Mouse (Mus musculus): ENCODE results near the gene Fars2. TPM values are rescaled to one million over a fixed set of nuclear protein-coding genes. Genes with fewer than 3 reads are reported as not detected.

Fars2 gene
- polyA plus RNA-seq, 1 experiment from 2014 or later: 22.3 TPM

DNA sequence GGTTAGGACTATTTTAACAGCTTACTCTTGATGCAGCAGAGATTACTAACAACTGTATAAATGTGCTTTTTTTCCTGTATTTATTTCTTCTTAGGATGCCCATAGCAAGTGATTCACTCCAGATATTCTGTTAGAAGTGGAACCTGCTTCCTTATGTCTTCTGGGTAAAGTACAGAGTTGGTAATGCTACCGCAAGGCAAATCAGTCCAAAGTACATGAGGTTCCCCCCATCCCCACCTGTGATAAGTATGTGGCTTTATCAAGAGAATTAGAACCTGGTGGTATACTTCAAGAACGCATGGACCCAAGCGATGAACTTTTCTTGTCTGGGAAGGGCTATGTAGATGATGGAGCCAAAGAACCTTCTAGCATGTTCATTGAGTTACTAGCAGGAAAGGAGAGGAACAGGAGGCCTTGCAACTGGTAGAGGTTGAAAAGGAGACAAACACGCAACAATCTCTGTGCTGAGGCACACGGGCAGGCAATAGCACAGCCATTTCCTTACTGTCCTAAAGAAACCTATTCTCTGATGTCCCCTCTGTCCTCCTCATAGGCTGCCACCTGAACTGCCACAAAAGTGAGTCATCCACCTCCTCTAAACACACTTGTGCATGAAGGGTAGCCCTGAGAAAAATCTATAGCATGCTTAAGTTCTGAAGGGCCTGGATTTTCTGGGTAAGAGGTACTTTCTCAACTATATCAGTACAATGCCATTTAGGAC lies 603.2 kb downstream of the Fars2 start:
- 88% methylated on average over 5 of the region's 5 CpGs for WGBS
- Histone ChIP-seq H3K4me3 (ENCODE audit: low read depth, low read length) (no peak overlapping the region), H3K27me3 (ENCODE audit: control insufficient read depth, insufficient read depth, low read length) (peaks cover 38% of the 10 kb centered on the region), H3K27ac (ENCODE audit: low read depth, low read length) (no peak overlapping the region), H3K9me3 (ENCODE audit: control insufficient read depth, low read length) (no peaks in the 10 kb centered on the region), H3K36me3 (ENCODE audit: control insufficient read depth, insufficient read depth, low read length) (no peaks in the 10 kb centered on the region), H3K4me1 (ENCODE audit: control insufficient read depth, insufficient read depth, low read length) (peaks cover 6% of the 10 kb centered on the region; the same call in 1 of the 2 replicates), H3K4me2 (ENCODE audit: low read depth) (no peak overlapping the region), H3K9ac (ENCODE audit: low read length) (no peak overlapping the region)
- ATAC-seq (ENCODE audit: insufficient read depth, low FRiP score, low TSS enrichment) (no peak), DNase-seq (ENCODE audit: low spot score) (no peak)

DNA sequence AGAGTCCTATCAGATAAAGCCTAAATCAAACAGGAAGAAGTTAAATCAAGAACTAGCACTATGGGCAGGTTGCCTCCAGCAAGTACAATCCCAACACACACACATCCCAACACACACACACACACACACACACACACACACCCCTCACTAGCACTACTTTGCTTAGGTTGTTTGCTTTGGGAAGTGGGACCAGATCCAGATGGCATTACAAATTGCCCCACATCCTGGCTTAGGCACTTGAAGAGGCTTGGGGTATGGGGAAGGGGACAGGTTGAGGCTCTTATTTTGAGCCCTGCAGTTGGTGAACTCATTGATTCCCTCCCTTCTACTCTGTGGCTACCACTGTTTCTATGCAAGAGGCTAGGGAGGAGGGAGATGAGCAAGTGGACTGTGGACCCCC lies 605.1 kb downstream of the Fars2 start:
- H3K27me3 ChIP-seq (ENCODE audit: control insufficient read depth, insufficient read depth, low read length): peaks cover 54% of the 10 kb centered on the region
- H3K27ac ChIP-seq (ENCODE audit: low read depth, low read length): no peak overlapping the region

DNA sequence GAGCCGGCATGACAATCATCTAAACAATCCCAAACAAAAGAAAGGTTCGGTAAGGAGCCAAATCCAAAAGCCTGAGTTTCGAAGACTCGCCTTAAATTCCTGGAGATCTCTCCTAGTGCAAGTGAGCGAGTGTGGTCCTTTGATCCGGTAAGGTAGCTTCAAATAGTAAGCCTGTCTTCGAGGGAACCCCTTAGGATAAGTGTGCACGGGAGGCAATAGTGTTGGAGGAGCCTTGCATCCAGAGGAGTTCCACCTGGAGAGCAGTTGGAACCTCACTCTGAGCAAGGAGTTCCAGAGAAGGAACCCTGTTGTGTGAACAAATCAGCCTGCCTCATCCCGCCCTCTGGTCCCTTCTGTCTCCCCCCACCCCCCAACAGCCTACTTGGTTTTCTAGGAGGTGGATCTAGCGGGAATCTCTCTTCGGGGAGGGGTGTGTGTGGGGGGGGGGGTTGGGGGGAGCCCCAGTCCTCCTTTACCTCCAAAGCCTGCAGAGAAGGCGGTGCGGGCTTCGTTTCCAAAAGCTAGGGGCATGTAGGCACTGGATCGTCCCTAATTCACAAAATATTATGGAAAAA lies 606.6 kb downstream of the Fars2 start:
- Histone ChIP-seq H3K9me3 (ENCODE audit: control insufficient read depth, low read length) (no peaks in the 10 kb centered on the region), H3K27ac (ENCODE audit: low read depth, low read length) (peak overlapping the region; percentile 15; the same call in 1 of the 2 replicates), H3K36me3 (ENCODE audit: control insufficient read depth, insufficient read depth, low read length) (no peaks in the 10 kb centered on the region), H3K4me2 (ENCODE audit: low read depth) (peak overlapping the region; percentile 37; the same call in 1 of the 2 replicates), H3K9ac (ENCODE audit: low read length) (no peak overlapping the region), H3K4me3 (ENCODE audit: low read depth, low read length) (no peak overlapping the region), H3K27me3 (ENCODE audit: control insufficient read depth, insufficient read depth, low read length) (peaks cover 68% of the 10 kb centered on the region), H3K4me1 (ENCODE audit: control insufficient read depth, insufficient read depth, low read length) (peaks cover 18% of the 10 kb centered on the region)
- DNase-seq (ENCODE audit: low spot score): no peak
- ATAC-seq (ENCODE audit: insufficient read depth, low FRiP score, low TSS enrichment): 0 out of 2 replicates have a peak, but pooled peaks have one; percentile 3
- under 1% methylated on average over 15 of the region's 15 CpGs for WGBS

More for the DNA sequence above, 605.1 kb downstream of the Fars2 start:
- Histone ChIP-seq H3K4me2 (ENCODE audit: low read depth) (no peak overlapping the region), H3K9ac (ENCODE audit: low read length) (no peak overlapping the region), H3K4me3 (ENCODE audit: low read depth, low read length) (no peak overlapping the region), H3K36me3 (ENCODE audit: control insufficient read depth, insufficient read depth, low read length) (no peaks in the 10 kb centered on the region), H3K4me1 (ENCODE audit: control insufficient read depth, insufficient read depth, low read length) (peaks cover 15% of the 10 kb centered on the region), H3K9me3 (ENCODE audit: control insufficient read depth, low read length) (no peaks in the 10 kb centered on the region)
- DNase-seq (ENCODE audit: low spot score): no peak
- no peak for ATAC-seq (ENCODE audit: insufficient read depth, low FRiP score, low TSS enrichment)

DNA sequence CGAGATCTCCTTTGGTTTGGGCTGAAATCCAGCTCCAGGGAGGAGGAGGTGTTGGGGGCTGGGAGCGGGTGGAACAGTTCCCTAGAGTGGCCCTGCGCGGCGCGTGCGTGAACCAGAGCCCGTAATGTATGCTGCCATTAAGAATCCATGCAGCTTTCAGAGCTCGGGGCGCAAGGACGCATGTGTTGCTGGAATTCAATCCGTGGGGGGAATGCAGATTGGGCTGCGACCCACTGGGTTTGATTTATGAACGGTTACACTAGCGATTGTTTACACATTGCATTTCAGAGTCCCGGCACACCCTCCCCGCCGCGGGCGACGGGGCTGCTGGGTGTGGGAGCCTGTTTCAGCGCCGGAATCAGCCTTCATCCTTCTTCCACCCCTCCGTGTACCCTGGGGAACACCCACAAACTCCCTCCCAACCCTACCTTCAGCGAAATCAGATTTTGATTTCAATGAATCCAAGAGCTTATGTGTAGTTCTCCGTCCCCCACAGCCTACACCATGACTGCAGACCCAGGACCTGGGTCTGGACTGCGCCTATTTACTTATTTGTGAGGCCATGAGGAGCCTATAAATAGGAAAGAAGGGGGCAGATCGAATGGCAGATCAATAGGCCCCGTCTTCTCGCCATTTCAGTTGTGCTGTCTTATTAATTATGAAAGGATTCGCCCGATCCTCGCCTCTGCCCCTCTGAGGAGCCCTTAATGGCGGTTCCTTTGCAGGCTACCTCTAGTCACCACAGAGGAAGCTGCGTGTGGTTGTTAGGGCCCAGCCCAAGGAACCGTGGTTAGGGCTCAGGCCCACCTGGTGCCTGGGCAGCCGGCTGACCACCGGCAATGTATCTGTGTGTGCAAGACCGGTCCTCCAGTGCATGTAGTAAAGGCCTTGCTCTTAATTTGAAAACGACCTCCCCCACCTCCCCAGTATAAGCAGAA lies 607.6 kb downstream of the Fars2 start:
- ATAC-seq (ENCODE audit: insufficient read depth, low FRiP score, low TSS enrichment) (peak; percentile 72), DNase-seq (ENCODE audit: low spot score) (peak; percentile 82)
- Histone ChIP-seq H3K4me2 (ENCODE audit: low read depth) (peak overlapping the region; percentile 37), H3K27me3 (ENCODE audit: control insufficient read depth, insufficient read depth, low read length) (peaks cover 78% of the 10 kb centered on the region), H3K9me3 (ENCODE audit: control insufficient read depth, low read length) (no peaks in the 10 kb centered on the region), H3K4me3 (ENCODE audit: low read depth, low read length) (peak overlapping the region; percentile 11; the same call in 1 of the 2 replicates), H3K27ac (ENCODE audit: low read depth, low read length) (peak overlapping the region; percentile 39), H3K36me3 (ENCODE audit: control insufficient read depth, insufficient read depth, low read length) (no peaks in the 10 kb centered on the region), H3K4me1 (ENCODE audit: control insufficient read depth, insufficient read depth, low read length) (peaks cover 18% of the 10 kb centered on the region), H3K9ac (ENCODE audit: low read length) (0 out of 2 replicates have a peak overlapping the region, but pooled peaks have one; percentile 3)
- under 1% methylated on average over 40 of the region's 40 CpGs for WGBS

DNA sequence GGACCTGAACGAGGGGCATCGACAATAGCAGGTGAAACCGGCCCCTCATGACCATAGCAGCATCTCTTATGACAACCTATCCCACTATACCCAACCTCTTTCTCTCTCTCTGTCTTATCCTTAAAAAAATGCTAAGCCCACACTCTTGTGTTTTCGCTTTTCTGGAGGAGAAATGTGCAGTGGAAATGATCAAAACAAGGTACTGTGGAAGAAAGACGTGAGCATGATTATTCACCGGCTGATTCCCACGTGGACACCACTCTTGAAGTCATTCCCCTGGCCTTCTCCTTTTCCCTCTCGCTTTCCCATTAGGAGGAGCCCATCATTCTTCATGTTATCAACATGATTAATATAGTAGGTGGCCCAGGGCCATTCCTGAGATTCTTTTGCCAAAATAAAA lies 608.7 kb downstream of the Fars2 start:
- Histone ChIP-seq H3K4me3 (ENCODE audit: low read depth, low read length) (no peak overlapping the region), H3K27ac (ENCODE audit: low read depth, low read length) (0 out of 2 replicates have a peak overlapping the region, but pooled peaks have one; percentile 35), H3K4me2 (ENCODE audit: low read depth) (no peak overlapping the region), H3K9me3 (ENCODE audit: control insufficient read depth, low read length) (no peaks in the 10 kb centered on the region), H3K4me1 (ENCODE audit: control insufficient read depth, insufficient read depth, low read length) (peaks cover 18% of the 10 kb centered on the region), H3K9ac (ENCODE audit: low read length) (no peak overlapping the region), H3K36me3 (ENCODE audit: control insufficient read depth, insufficient read depth, low read length) (no peaks in the 10 kb centered on the region), H3K27me3 (ENCODE audit: control insufficient read depth, insufficient read depth, low read length) (peaks cover 88% of the 10 kb centered on the region)
- DNase-seq (ENCODE audit: low spot score): peak; percentile 33
- no peak for ATAC-seq (ENCODE audit: insufficient read depth, low FRiP score, low TSS enrichment)
- 1% methylated on average over 8 of the region's 8 CpGs for WGBS

DNA sequence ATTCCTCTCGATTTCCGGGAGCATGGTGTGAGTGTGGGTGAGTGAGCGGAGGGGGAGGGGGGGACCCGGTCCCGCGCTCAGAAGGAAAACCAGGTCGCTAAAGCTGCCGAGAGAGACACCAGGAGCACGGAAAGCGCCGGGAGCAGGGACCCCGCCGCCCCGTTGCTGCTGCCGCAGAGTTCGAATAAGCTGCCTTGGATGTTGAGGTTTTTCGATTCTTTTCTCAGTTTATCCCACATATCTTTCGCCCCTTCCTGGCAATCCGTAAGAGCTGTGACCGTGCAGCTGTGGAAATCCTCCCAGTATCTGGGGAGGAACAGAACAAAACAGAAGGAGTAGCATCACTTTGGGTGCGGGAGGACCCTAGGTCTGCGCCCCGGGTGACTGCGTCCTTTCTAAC lies 609.3 kb downstream of the Fars2 start:
- Histone ChIP-seq H3K9me3 (ENCODE audit: control insufficient read depth, low read length) (no peaks in the 10 kb centered on the region), H3K27ac (ENCODE audit: low read depth, low read length) (peak overlapping the region; percentile 85), H3K4me3 (ENCODE audit: low read depth, low read length) (peak overlapping the region; percentile 34), H3K4me1 (ENCODE audit: control insufficient read depth, insufficient read depth, low read length) (peaks cover 18% of the 10 kb centered on the region), H3K4me2 (ENCODE audit: low read depth) (peak overlapping the region; percentile 55), H3K27me3 (ENCODE audit: control insufficient read depth, insufficient read depth, low read length) (peaks cover 94% of the 10 kb centered on the region), H3K36me3 (ENCODE audit: control insufficient read depth, insufficient read depth, low read length) (no peaks in the 10 kb centered on the region), H3K9ac (ENCODE audit: low read length) (peak overlapping the region; percentile 54)
- DNase-seq (ENCODE audit: low spot score): peak; percentile 63
- under 1% methylated on average over 20 of the region's 24 CpGs for WGBS
- no peak for ATAC-seq (ENCODE audit: insufficient read depth, low FRiP score, low TSS enrichment)

DNA sequence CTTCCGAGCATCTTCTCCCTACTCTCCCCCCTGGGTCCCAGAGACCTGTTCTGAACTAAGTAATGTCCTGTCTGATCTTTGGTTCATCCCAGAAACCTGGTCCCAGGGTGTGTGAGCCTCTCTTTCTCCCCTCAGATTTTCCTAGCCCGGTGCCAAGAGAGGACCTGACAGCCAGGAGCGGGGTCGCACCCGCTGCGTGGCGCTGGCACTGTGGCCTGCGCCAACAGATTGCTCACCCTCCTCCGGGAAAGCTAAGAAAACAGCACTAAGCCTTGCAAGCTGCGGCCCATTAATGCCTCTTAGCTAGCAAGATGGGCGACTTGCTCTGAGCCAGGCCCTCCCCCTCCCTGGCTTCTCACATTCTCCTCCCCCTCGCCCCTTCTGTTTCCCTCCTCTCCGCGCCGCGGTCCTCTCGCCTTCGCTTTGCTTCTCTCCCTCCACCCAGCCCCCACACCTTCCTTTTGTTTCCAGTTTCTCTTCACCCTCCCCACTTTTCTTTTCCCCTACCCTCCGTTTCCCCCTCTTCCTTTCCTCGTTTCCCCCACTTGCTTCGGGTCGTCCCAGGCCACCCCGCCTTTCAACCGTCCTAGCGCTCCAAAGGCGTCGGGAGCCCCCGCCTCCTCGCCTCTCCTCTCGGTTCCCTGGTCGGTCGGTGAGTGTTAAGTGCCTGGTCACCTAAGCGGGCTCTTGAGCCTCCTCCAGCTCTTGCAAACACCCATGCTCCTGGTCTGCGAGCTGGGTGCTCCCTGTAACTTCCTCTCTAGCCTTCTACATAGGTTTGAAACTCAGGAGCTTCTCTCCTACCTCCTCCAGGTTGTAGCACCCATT lies 610.0 kb downstream of the Fars2 start:
- H3K4me2 ChIP-seq (ENCODE audit: low read depth): peak overlapping the region; percentile 55

More for the DNA sequence above, 610.0 kb downstream of the Fars2 start:
- DNase-seq (ENCODE audit: low spot score): peak; percentile 60
- WGBS: under 1% methylated on average over 34 of the region's 34 CpGs
- H3K4me3 ChIP-seq (ENCODE audit: low read depth, low read length): peak overlapping the region; percentile 34
- H3K9me3 ChIP-seq (ENCODE audit: control insufficient read depth, low read length): no peaks in the 10 kb centered on the region
- no peaks in the 10 kb centered on the region for H3K36me3 ChIP-seq (ENCODE audit: control insufficient read depth, insufficient read depth, low read length)
- peaks cover 18% of the 10 kb centered on the region for H3K4me1 ChIP-seq (ENCODE audit: control insufficient read depth, insufficient read depth, low read length)
- H3K9ac ChIP-seq (ENCODE audit: low read length): peak overlapping the region; percentile 54
- H3K27me3 ChIP-seq (ENCODE audit: control insufficient read depth, insufficient read depth, low read length): peaks cover 91% of the 10 kb centered on the region
- 0 out of 2 replicates have a peak, but pooled peaks have one; percentile 28 for ATAC-seq (ENCODE audit: insufficient read depth, low FRiP score, low TSS enrichment)
- H3K27ac ChIP-seq (ENCODE audit: low read depth, low read length): peak overlapping the region; percentile 85

All from neural tube, embryonic 11.5 days (tissue).